Mouse (Mus musculus): ENCODE measurements at regions not wholly inside any gene's neighbourhood (a gene's known extent, or its start where the extent isn't known, plus 50 kb on each side); places are given as distances from the start of the nearest gene placed in this dataset.

- TF ChIP-seq CTCF (IDR thresholded peaks at IDR 0.05; ENCODE audit: extremely low read depth, insufficient read depth, insufficient read length, insufficient replicate concordance) (no peak), POLR2A (IDR thresholded peaks at IDR 0.05; ENCODE audit: low read depth, low read length) (no peak)
Observed at GRCm38 (mm10) chr12:77060060-77060695, 98.2 kb upstream of the Max start.
